In genomic region chr19:41139629-41140028, GRCm38 (mm10) we compare ENCODE assay signal across 20 mouse cellular contexts.
DNase-seq lines count a peak whose midpoint lies in the region; ATAC-seq and TF ChIP-seq lines count a peak whose summit lies in the region.
"Had no signal": no experiment of that assay in that cellular context is flagged by ENCODE, and none has a peak within 500 bp of the region (broad histone marks: within the 10 kb centered on the region; RNA-seq: fewer than 3 reads in every experiment).

No protein-coding gene starts in this region.

- H3K9ac ChIP-seq in kidney, embryonic 14.5 days (ENCODE audit: low read depth, low read length), result no peak overlapping the region
- no peak overlapping the region for H3K9ac ChIP-seq in ES-E14 (ENCODE audit: insufficient read depth, low read depth, low read length, poor library complexity, severe bottlenecking)
- H3K9ac ChIP-seq: heart, embryonic 15.5 days; hindbrain, embryonic 13.5 days; liver, embryonic 12.5 days had no signal

- in situ Hi-C loops in ES-E14 (cut with MboI; ENCODE audit: low sequenced_read_pairs in 2 of 2, unreplicated experiment in 2 of 2), result no loop called here

- H3K9me3 ChIP-seq in kidney, embryonic 14.5 days (ENCODE audit: control insufficient read depth, low read length), result no peaks in the 10 kb centered on the region
- H3K9me3 ChIP-seq in ES-E14 (ENCODE audit: control insufficient read depth, insufficient read depth, low read depth, low read length), result peaks cover 4% of the 10 kb centered on the region
- H3K9me3 ChIP-seq in embryonic facial prominence, embryonic 10.5 days, result 0 out of 2 replicates have a peak, but pooled peaks cover 4% of the 10 kb centered on the region
- H3K9me3 ChIP-seq: heart, embryonic 15.5 days; hindbrain, embryonic 13.5 days had no signal

- 56% methylated on average over 4 of the region's 4 CpGs for WGBS in kidney, embryonic 14.5 days
- 58% methylated on average over 4 of the region's 4 CpGs for WGBS in embryonic facial prominence, embryonic 10.5 days

- ATAC-seq in kidney, embryonic 14.5 days (ENCODE audit: low FRiP score, low TSS enrichment), result no peak
- ATAC-seq: forebrain, embryonic 14.5 days; intestine, embryonic 16.5 days; liver, embryonic 12.5 days had no signal

- DNase-seq in adrenal gland, postnatal 14 days, result peak; percentile 40
- no peak for DNase-seq in adrenal gland, adult 8-10 months
- peak; percentile 30 for DNase-seq in kidney, postnatal 10 days
- DNase-seq in ES-E14 (ENCODE audit: low read depth, low spot score), result peak; percentile 22
- peak; percentile 43 for DNase-seq in embryonic facial prominence, embryonic 10.5 days (ENCODE audit: low spot score)
- DNase-seq in cerebellum, adult 18-20 months, result no peak
- DNase-seq in left cerebral cortex, postnatal 36 days (ENCODE audit: low spot score in 2 of 2), result no peak
- DNase-seq: B cell, adult 2 months; cerebellum, adult 9-11 months; gastrocnemius, adult 2 months; kidney, postnatal 14 days; midbrain, embryonic 14.5 days; thymus, adult 18-20 months had no signal

- no peak overlapping the region for H3K4me3 ChIP-seq in kidney, embryonic 14.5 days (ENCODE audit: low read length)
- H3K4me3 ChIP-seq in ES-E14 (ENCODE audit: insufficient read depth in 1 of 2, low read depth in 1 of 2, low read length in 2 of 2, poor library complexity in 1 of 2, severe bottlenecking in 1 of 2), result no peak overlapping the region
- no peak overlapping the region for H3K4me3 ChIP-seq in embryonic facial prominence, embryonic 10.5 days
- H3K4me3 ChIP-seq: erythroblast, embryonic 14.5 days; gastrocnemius, adult 2 months; heart, embryonic 15.5 days; hindbrain, embryonic 13.5 days; liver, embryonic 12.5 days had no signal

- no peaks in the 10 kb centered on the region for H3K27me3 ChIP-seq in kidney, embryonic 14.5 days (ENCODE audit: control insufficient read depth, insufficient read depth, low read length)
- H3K27me3 ChIP-seq in embryonic facial prominence, embryonic 10.5 days (replicated peaks; ENCODE audit: low read depth, poor library complexity, severe bottlenecking), result no peaks in the 10 kb centered on the region
- H3K27me3 ChIP-seq: heart, embryonic 15.5 days; hindbrain, embryonic 13.5 days; liver, embryonic 12.5 days had no signal

- H3K4me2 ChIP-seq in kidney, embryonic 14.5 days (replicated peaks; ENCODE audit: low read depth, low read length), result no peak overlapping the region
- H3K4me2 ChIP-seq: heart, embryonic 15.5 days; hindbrain, embryonic 13.5 days; liver, embryonic 12.5 days had no signal

- H3K27ac ChIP-seq in kidney, embryonic 14.5 days (ENCODE audit: low read depth, low read length), result no peak overlapping the region
- no peak overlapping the region for H3K27ac ChIP-seq in ES-E14 (ENCODE audit: insufficient read depth, low read depth, low read length, poor library complexity, severe bottlenecking)
- H3K27ac ChIP-seq in embryonic facial prominence, embryonic 10.5 days (replicated peaks), result no peak overlapping the region
- H3K27ac ChIP-seq: gastrocnemius, adult 2 months; heart, embryonic 15.5 days; hindbrain, embryonic 13.5 days; liver, embryonic 12.5 days had no signal

- no peaks in the 10 kb centered on the region for H3K4me1 ChIP-seq in kidney, embryonic 14.5 days (ENCODE audit: control insufficient read depth, insufficient read depth, low read length)
- H3K4me1 ChIP-seq in ES-E14 (ENCODE audit: control insufficient read depth in 2 of 2, insufficient read depth in 2 of 2, low read length in 2 of 2, poor library complexity in 1 of 2), result no peaks in the 10 kb centered on the region
- no peaks in the 10 kb centered on the region for H3K4me1 ChIP-seq in embryonic facial prominence, embryonic 10.5 days
- H3K4me1 ChIP-seq: heart, embryonic 15.5 days; hindbrain, embryonic 13.5 days; liver, embryonic 12.5 days had no signal

- H3K36me3 ChIP-seq in kidney, embryonic 14.5 days (ENCODE audit: control insufficient read depth, insufficient read depth, low read length), result no peaks in the 10 kb centered on the region
- H3K36me3 ChIP-seq in ES-E14 (ENCODE audit: control insufficient read depth, insufficient read depth, low read length, poor library complexity, severe bottlenecking), result no peaks in the 10 kb centered on the region
- no peaks in the 10 kb centered on the region for H3K36me3 ChIP-seq in embryonic facial prominence, embryonic 10.5 days (replicated peaks)
- H3K36me3 ChIP-seq: heart, embryonic 15.5 days; hindbrain, embryonic 13.5 days; liver, embryonic 12.5 days had no signal

- intact Hi-C loops in left cerebral cortex, postnatal 36 days (cut with DNase I), result no loop called here

TF ChIP-seq in ES-E14, 5 proteins besides CTCF, POLR2A, EP300 and RAD21:
- no peak for TF ChIP-seq HCFC1 (IDR thresholded peaks at IDR 0.05; ENCODE audit: borderline replicate concordance, insufficient read depth, low read length)
- TF ChIP-seq ZNF384 (IDR thresholded peaks at IDR 0.05; ENCODE audit: low read depth, low read length), result no peak
- no peak for TF ChIP-seq ZC3H11A (IDR thresholded peaks at IDR 0.05; ENCODE audit: borderline replicate concordance, low read depth, low read length)
- TF ChIP-seq MAFK (IDR thresholded peaks at IDR 0.05; ENCODE audit: insufficient read depth, low read depth, low read length), result no peak
- TF ChIP-seq CHD2 (IDR thresholded peaks at IDR 0.05; ENCODE audit: low read depth, low read length), result no peak

Comparison
In these comparisons a context has a peak if more than half of its experiments do, and no peak if none do; other contexts are left out.
1. DNase-seq: peak in adrenal gland, postnatal 14 days (single experiment), kidney, postnatal 10 days (single experiment), ES-E14 (single experiment) and embryonic facial prominence, embryonic 10.5 days (single experiment); none in adrenal gland, adult 8-10 months (single experiment), cerebellum, adult 18-20 months (0 of 2) and left cerebral cortex, postnatal 36 days (0 of 2).